Mouse (Mus musculus) liver, embryonic 14.5 days (tissue): ENCODE measurements at regions not wholly inside any gene's neighbourhood (a gene's known extent, or its start where the extent isn't known, plus 50 kb on each side); places are given as distances from the start of the nearest gene placed in this dataset.

Source experiments
- ATAC-seq: fragments of 200-750 bp; cut with Nextera tagmentation; 2 replicates; pipeline ENCODE4 v1.8.0; 2017; ENCODE audit warnings: moderate number of reproducible peaks, mild to moderate bottlenecking, moderate library complexity; ENCODE audit not compliant: insufficient read depth
- DNase-seq, 3 experiments: peaks; one replicate each; pipeline ENCODE4 v3.0.0-alpha.2; 2012 to 2013; ENCODE audit warnings: low read depth in 3 of 3, low spot score in 3 of 3
- H3K27ac ChIP-seq: fragments of 300-500 bp; sonication (generic); 2 replicates; pipeline ENCODE4 v1.5.1; 2014; ENCODE audit warnings: moderate library complexity, mild to moderate bottlenecking, control low read depth, inconsistent platforms
- H3K27me3 ChIP-seq: fragments of 300-500 bp; sonication (generic); 2 replicates; pipeline ENCODE4 v1.6.1; 2014; ENCODE audit warnings: mild to moderate bottlenecking, low read length, moderate library complexity; ENCODE audit not compliant: control insufficient read depth, insufficient read depth
- H3K36me3 ChIP-seq: fragments of 300-500 bp; sonication (generic); replicated peaks from 2 replicates; pipeline ENCODE4 v1.6.1; 2014; ENCODE audit warnings: low read depth; ENCODE audit not compliant: control insufficient read depth, insufficient read depth
- H3K4me1 ChIP-seq, 2 experiments: fragments of 200-500 bp in 1 of 2; fragments of 300-500 bp in 1 of 2; sonication (generic) in 1 of 2; replicated peaks; 2 replicates each; pipeline ENCODE4 v1.6.1; 2012 to 2014; ENCODE audit warnings: antibody characterized with exemption in 1 of 2, inconsistent platforms in 1 of 2, low read length in 1 of 2; ENCODE audit not compliant: control insufficient read depth in 2 of 2, insufficient read depth in 2 of 2
- H3K4me2 ChIP-seq: fragments of 300-500 bp; sonication (generic); 2 replicates; pipeline ENCODE4 v1.6.1; 2014; ENCODE audit warnings: low read depth, mild to moderate bottlenecking, control low read depth, moderate library complexity
- H3K4me3 ChIP-seq, 2 experiments: fragments of 200-500 bp in 1 of 2; fragments of 300-500 bp in 1 of 2; sonication (generic) in 1 of 2; 2 replicates each; pipeline ENCODE4 v1.5.1; 2012 to 2014; ENCODE audit warnings: low read depth in 2 of 2, low read length in 2 of 2, mild to moderate bottlenecking in 2 of 2, control low read depth in 1 of 2, inconsistent platforms in 1 of 2, moderate library complexity in 1 of 2; ENCODE audit not compliant: insufficient read depth in 1 of 2
- H3K9ac ChIP-seq: fragments of 300-500 bp; sonication (generic); replicated peaks from 2 replicates; pipeline ENCODE4 v1.6.1; 2014; ENCODE audit warnings: mild to moderate bottlenecking, control low read depth, moderate library complexity
- H3K9me3 ChIP-seq: fragments of 300-500 bp; sonication (generic); 2 replicates; pipeline ENCODE4 v1.6.1; 2016; ENCODE audit warnings: low read length, mixed read lengths; ENCODE audit not compliant: control insufficient read depth
- CTCF ChIP-seq: IDR thresholded peaks from 2 replicates; pipeline ENCODE4 v1.5.1; 2016; ENCODE audit warnings: antibody characterized with exemption, low read depth, control low read depth
- EP300 ChIP-seq: IDR thresholded peaks from 2 replicates; pipeline ENCODE4 v1.6.1; 2016; ENCODE audit warnings: antibody characterized with exemption, low read depth
- WGBS: fragments of 180-500 bp; shearing (Covaris S2); extraction: QIAGEN DNeasy Blood & Tissue Kit; methylation state at CpG from one replicate; pipeline ENCODE4 v1.1.7; 2014; ENCODE audit not compliant: insufficient replicate concordance; 5-methylcytosine and 5-hydroxymethylcytosine counted together

DNA sequence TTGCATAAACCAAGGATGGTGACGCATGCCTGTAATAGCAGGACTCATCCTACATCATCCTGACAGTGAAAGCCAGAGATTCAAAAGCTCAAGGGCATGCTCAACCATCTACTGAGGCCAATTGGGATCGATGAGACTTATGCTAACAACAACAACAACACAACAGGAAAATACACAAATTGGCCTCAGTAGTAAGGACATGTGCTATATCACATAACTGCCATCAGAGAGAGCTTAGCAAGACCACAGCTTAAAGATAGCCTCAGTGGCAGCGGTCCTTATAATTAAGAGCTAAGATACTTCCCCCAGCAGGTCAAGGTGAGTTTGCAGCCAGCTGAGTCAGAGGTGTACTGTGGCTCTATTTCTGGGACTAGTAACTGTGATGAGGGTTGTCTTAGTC is 102.0 kb upstream of the Fhl2 start:
- peaks cover 12 to 27% of the 10 kb centered on the region in 2 experiments for H3K4me1 ChIP-seq

DNA sequence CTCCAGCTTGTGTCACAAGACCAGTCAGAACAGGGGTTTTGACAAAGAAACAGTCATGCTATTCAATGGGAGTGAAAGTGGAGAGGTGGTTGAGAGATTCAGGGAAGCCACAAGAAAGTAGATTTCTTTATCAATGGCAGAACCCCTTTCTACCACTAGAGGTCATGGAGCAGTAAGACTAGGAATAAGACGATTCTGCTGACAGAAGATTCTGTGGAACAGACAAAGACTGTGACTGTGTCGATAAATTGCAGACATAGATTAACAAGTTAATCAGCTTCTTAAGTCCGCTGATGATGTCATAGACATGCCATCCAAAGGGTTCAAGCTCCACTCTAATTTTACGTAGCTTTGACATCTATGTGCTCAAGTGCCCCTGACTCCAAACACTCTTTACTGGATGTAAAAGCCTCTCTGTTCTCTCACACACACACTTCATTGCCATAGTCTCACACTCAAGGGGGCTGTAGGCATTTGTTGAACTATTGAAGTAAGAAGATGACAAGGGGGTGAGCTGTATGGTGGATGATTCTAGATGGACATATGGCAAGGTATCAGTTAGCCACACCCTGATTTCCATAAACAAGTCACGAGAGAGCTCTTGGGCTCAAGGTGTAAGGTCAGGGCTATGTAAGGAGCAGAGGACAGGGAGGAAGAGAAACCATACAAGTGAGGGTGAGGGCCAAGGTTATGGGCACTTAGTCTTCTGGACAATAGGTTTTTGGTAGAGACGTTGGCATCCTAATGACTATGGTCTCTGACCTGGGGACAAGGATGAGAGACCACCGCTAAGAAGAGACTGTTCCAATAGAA is 102.9 kb upstream of the Fhl2 start:
- Histone ChIP-seq H3K27me3 (no peaks in the 10 kb centered on the region), H3K9ac (no peak overlapping the region), H3K9me3 (no peaks in the 10 kb centered on the region), H3K4me3 (no peak overlapping the region), H3K27ac (no peak overlapping the region), H3K36me3 (no peaks in the 10 kb centered on the region), H3K4me2 (no peak overlapping the region), H3K4me1 (peaks cover 12 to 27% of the 10 kb centered on the region in 2 experiments)
- 31% methylated on average over 7 of the region's 7 CpGs for WGBS
- peak; percentile 28 to 52 (median 46) for DNase-seq
- ATAC-seq = 0 out of 2 replicates have a peak, but pooled peaks have one; percentile 27
- TF ChIP-seq CTCF (peak; percentile 64; the same call in 1 of the 2 replicates), EP300 (no peak)

More for the DNA sequence above, 102.0 kb upstream of the Fhl2 start:
- H3K4me2 ChIP-seq = no peak overlapping the region
- no peak for TF ChIP-seq CTCF
- TF ChIP-seq EP300 = no peak
- H3K27ac ChIP-seq = no peak overlapping the region
- H3K4me3 ChIP-seq = no peak overlapping the region
- H3K27me3 ChIP-seq = no peaks in the 10 kb centered on the region
- DNase-seq = no peak
- H3K9me3 ChIP-seq = no peaks in the 10 kb centered on the region
- H3K9ac ChIP-seq = no peak overlapping the region
- no peak for ATAC-seq
- 60% methylated on average over 3 of the region's 3 CpGs for WGBS
- H3K36me3 ChIP-seq = no peaks in the 10 kb centered on the region

DNA sequence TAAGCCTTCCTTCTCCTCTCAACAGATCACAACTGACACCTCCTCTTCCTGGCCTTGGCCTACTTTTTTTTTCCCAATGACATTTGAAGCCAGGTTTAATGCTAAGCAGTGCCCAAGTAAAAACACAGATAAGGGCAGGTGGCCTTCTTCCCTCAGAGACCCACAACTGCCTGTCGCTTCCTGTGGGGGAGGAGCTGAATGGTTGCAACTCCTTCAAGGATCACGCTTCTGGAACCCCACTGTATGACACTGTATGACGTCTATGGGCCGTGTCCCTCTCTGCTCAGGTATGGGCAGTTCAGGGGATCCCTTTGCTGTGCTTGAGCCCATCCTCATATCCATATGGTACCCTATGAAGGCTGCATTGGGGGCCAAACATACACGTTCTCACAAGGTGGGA is 103.9 kb upstream of the Fhl2 start:
- DNase-seq = no peak
- ATAC-seq = no peak
- Histone ChIP-seq H3K4me2 (no peak overlapping the region), H3K27me3 (no peaks in the 10 kb centered on the region), H3K4me3 (no peak overlapping the region), H3K4me1 (peaks cover 12 to 22% of the 10 kb centered on the region in 2 experiments), H3K9ac (no peak overlapping the region), H3K9me3 (no peaks in the 10 kb centered on the region), H3K36me3 (no peaks in the 10 kb centered on the region), H3K27ac (no peak overlapping the region)
- 52% methylated on average over 5 of the region's 5 CpGs for WGBS
- TF ChIP-seq EP300 (no peak), CTCF (no peak)

DNA sequence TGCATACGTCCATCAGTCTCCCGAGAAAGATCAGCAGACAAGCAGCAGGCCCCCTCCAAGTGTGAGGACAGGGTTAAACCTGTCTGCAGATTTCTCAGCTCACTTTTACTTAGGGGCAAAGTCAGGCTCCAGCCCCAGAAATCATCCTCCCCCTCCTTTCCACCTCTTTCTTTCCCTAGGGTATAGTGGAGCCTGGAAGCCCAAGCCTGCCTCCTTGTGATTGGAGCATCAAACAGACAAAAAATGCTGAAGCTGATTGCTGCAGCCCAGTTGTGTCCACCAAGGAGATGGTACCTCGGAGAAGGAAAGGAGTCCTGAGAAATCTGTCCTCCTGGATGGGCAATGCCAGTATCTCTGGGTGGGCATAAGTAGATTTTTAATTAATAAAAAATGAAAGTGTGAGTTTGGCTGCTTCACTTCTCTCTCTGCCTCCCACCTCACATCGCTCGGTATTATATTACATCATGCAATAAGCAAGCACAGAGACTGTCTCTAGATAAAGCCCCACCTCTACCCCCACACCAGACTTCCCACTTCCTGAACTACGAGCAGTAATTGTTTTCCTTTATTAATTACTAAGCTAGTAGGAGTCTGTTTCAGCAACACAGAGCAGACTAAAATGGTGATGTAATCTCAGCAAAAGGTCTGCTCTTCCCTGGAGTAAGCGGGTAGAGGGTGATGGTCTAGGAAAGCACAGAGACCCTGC is 105.2 kb upstream of the Fhl2 start:
- no peak overlapping the region for H3K4me3 ChIP-seq
- H3K27ac ChIP-seq = no peak overlapping the region
- 46% methylated on average over 7 of the region's 7 CpGs for WGBS
- no peak overlapping the region for H3K9ac ChIP-seq
- no peaks in the 10 kb centered on the region for H3K9me3 ChIP-seq
- H3K4me2 ChIP-seq = no peak overlapping the region
- H3K36me3 ChIP-seq = no peaks in the 10 kb centered on the region
- DNase-seq = no peak
- no peaks in the 10 kb centered on the region for H3K27me3 ChIP-seq
- ATAC-seq = no peak
- peaks cover 11 to 21% of the 10 kb centered on the region in 2 experiments for H3K4me1 ChIP-seq
- no peak for TF ChIP-seq EP300

DNA sequence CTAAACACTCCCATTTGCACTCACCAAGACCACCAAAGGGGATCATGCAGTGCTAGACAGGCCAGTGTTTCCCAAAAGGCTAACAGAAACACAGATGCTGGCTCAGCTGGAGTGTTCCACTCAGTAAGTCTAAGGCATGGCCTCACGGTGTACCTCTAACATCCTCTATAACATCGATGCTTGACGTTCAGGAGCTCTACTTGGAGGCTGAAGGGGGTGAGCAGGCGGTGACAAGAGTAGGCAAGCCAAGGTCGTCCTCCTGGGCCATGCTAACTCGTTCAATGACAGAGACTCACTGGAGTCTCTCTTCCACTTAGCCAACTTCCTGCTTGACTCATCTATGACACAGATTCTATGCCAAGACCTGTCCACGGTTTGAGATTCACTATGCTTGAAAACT is 105.9 kb upstream of the Fhl2 start:
- TF ChIP-seq CTCF = no peak
- TF ChIP-seq EP300 = no peak
- Histone ChIP-seq H3K9me3 (no peaks in the 10 kb centered on the region), H3K36me3 (no peaks in the 10 kb centered on the region), H3K9ac (no peak overlapping the region), H3K4me2 (no peak overlapping the region), H3K27me3 (no peaks in the 10 kb centered on the region), H3K4me3 (no peak overlapping the region), H3K27ac (no peak overlapping the region), H3K4me1 (peaks cover 4 to 14% of the 10 kb centered on the region in 2 experiments)
- no peak for ATAC-seq
- WGBS = 61% methylated on average over 7 of the region's 7 CpGs
- no peak for DNase-seq
